Mouse (Mus musculus): ENCODE results near the gene Cmtm4. TPM values are rescaled to one million over a fixed set of nuclear protein-coding genes. Genes with fewer than 3 reads are reported as not detected.

Gene Cmtm4
- polyA plus RNA-seq, 1 experiment from 2014 or later, result 3.6 TPM

DNA sequence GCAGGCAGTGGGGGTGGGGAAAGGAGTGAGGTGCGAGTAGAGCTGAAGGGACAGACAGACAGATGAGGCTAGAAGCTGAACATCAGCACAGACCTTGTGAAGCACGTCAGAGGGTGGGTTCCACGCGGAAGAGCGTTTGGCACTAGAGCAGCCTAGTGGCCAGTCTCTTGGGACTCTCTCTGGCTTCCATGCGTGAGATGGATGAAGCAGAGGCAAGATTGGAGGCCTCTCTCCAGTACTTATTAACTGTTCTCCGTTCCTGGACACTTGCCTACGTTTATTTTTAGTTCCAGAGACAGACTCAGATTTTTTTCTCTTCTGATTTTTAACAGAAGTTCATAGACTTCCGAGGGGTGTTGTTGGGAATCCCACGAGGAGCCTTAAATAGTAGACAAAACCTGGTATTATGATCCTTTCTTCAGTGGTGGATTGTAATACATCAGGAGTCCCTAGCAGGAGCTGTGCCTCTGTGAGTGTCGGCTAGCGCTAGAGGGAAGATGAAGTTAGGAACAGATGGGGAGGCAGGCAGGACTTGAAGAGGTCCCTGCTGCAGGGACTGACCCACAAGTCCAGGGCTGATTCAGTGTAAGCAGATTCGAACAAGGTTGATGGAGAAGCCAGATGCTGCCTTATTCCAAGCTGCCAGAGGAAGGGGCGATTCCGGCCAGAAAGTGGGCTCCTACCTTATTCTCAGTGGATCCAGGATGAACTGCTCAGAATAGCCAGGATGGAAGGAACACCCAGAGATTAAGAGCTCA, 10.0 kb upstream of the Cmtm4 start:
- Histone ChIP-seq H3K4me1 (ENCODE audit: control insufficient read depth, insufficient read depth, low read length) (no peaks in the 10 kb centered on the region), H3K4me3 (replicated peaks; ENCODE audit: low read depth, low read length) (no peak overlapping the region), H3K4me2 (ENCODE audit: low read length) (no peak overlapping the region), H3K9ac (replicated peaks; ENCODE audit: low read length) (no peak overlapping the region), H3K36me3 (ENCODE audit: control insufficient read depth, insufficient read depth, low read length) (no peaks in the 10 kb centered on the region), H3K9me3 (ENCODE audit: control insufficient read depth, low read length) (no peaks in the 10 kb centered on the region), H3K27ac (replicated peaks; ENCODE audit: low read depth, low read length) (no peak overlapping the region), H3K27me3 (ENCODE audit: control insufficient read depth, insufficient read depth, low read length) (no peaks in the 10 kb centered on the region)
- WGBS, result 83% methylated on average over 15 of the region's 15 CpGs
- no peak for DNase-seq
- ATAC-seq (ENCODE audit: low FRiP score, low TSS enrichment), result no peak

DNA sequence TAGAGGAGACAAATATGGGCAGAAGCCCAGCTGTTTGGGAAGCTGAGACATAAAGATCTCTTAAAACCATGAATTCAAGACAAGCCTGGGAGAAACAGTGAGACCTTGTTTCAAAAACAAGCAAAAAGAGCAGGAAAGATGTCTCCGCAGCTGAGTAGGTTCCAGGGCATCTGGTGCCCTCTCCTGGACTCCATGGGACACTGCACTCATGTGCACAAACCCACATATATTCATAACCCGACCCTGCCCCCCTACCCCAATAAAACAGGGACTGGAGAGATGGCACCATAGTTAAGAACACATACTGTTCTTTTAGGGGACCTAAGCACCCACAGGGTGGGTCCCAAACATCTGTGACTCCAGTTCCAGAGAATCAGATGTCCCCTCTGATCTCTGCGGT, 8.0 kb upstream of the Cmtm4 start:
- no peak overlapping the region for H3K4me3 ChIP-seq (replicated peaks; ENCODE audit: low read depth, low read length)
- no peaks in the 10 kb centered on the region for H3K9me3 ChIP-seq (ENCODE audit: control insufficient read depth, low read length)
- 72% methylated on average over 3 of the region's 3 CpGs for WGBS
- no peak for ATAC-seq (ENCODE audit: low FRiP score, low TSS enrichment)
- no peak for DNase-seq
- H3K27me3 ChIP-seq (ENCODE audit: control insufficient read depth, insufficient read depth, low read length), result no peaks in the 10 kb centered on the region
- no peak overlapping the region for H3K9ac ChIP-seq (replicated peaks; ENCODE audit: low read length)
- no peaks in the 10 kb centered on the region for H3K4me1 ChIP-seq (ENCODE audit: control insufficient read depth, insufficient read depth, low read length)
- no peak overlapping the region for H3K4me2 ChIP-seq (ENCODE audit: low read length)
- no peaks in the 10 kb centered on the region for H3K36me3 ChIP-seq (ENCODE audit: control insufficient read depth, insufficient read depth, low read length)
- H3K27ac ChIP-seq (replicated peaks; ENCODE audit: low read depth, low read length), result no peak overlapping the region

DNA sequence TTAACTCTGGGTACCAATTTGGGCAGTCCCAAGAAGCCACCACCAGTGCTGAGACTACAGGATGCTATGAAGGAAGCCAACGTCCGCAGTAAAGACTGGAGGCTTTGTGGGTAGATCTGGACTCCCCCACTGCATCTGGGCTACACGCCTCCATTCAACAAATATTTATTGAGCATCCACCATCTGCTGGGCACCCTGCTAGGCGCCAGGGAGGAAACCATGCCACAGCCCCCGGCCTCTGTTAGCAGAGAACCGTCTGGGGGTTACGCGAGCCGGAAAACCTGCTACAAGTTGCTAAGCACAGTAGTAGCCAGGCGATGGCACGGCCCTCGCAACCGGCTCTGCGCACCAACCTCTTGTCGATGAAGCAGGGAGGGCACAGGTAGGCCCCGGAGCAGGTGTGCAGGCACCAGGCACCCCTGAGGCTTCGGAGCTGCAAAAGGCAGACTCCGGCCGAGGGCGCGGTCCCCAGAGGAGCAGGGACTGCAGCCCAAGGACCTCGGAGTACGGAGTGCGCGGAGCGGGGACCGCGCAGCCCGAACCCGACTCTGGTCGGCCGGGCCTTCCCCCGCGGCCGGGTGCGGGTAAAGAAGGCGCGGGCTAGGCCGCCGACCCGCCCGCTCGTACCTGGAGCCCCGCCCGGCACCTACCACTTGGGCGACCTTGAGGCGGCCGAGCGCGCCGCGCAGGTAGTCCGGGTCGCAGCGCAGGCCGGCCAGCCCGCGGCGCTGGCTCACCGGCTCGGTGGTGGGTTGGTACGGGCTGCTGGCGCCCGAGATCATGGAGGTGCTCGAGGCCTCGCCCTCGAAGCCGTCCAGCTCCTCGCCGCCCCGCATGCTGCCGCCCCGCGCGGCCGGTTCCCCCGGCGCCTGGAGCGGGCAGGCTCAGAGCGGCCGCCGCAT, 555 bp downstream of the Cmtm4 start:
- Histone ChIP-seq H3K9me3 (ENCODE audit: control insufficient read depth, low read length) (no peaks in the 10 kb centered on the region), H3K4me3 (replicated peaks; ENCODE audit: low read depth, low read length) (peak overlapping the region; percentile 74), H3K4me2 (ENCODE audit: low read length) (peak overlapping the region; percentile 85), H3K4me1 (ENCODE audit: control insufficient read depth, insufficient read depth, low read length) (peaks cover 13% of the 10 kb centered on the region), H3K27ac (replicated peaks; ENCODE audit: low read depth, low read length) (peak overlapping the region; percentile 82), H3K9ac (replicated peaks; ENCODE audit: low read length) (peak overlapping the region; percentile 87), H3K36me3 (ENCODE audit: control insufficient read depth, insufficient read depth, low read length) (no peaks in the 10 kb centered on the region), H3K27me3 (ENCODE audit: control insufficient read depth, insufficient read depth, low read length) (no peaks in the 10 kb centered on the region)
- WGBS, result under 1% methylated on average over 75 of the region's 82 CpGs
- peak; percentile 77 for ATAC-seq (ENCODE audit: low FRiP score, low TSS enrichment)
- DNase-seq, result peak; percentile 65

DNA sequence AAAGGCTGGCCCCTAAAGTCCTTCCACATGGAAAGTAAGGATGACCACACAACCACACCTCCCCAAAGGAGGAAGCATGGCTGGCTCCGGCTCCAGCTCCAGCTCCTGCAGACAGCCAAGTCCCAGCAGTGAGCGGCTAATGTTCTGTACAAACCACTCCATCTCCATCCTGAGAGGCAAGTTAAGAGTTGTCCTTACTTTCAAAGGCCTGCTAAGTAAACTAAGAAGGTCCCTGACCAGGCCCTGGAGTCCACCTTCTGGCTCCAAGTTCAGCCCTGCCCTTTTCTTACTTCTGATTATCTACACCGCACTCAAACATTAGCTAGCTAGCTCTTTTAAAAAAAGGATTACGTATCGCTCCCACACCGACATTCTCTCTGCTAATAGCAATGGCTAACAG, 1.8 kb downstream of the Cmtm4 start:
- no peak overlapping the region for H3K27ac ChIP-seq (replicated peaks; ENCODE audit: low read depth, low read length)
- no peaks in the 10 kb centered on the region for H3K36me3 ChIP-seq (ENCODE audit: control insufficient read depth, insufficient read depth, low read length)
- H3K4me3 ChIP-seq (replicated peaks; ENCODE audit: low read depth, low read length), result no peak overlapping the region
- DNase-seq (no peak), ATAC-seq (ENCODE audit: low FRiP score, low TSS enrichment) (no peak)
- H3K4me2 ChIP-seq (ENCODE audit: low read length), result peak overlapping the region; percentile 85
- WGBS, result 81% methylated on average over 6 of the region's 6 CpGs
- no peaks in the 10 kb centered on the region for H3K27me3 ChIP-seq (ENCODE audit: control insufficient read depth, insufficient read depth, low read length)
- H3K9ac ChIP-seq (replicated peaks; ENCODE audit: low read length), result no peak overlapping the region
- H3K9me3 ChIP-seq (ENCODE audit: control insufficient read depth, low read length), result no peaks in the 10 kb centered on the region
- H3K4me1 ChIP-seq (ENCODE audit: control insufficient read depth, insufficient read depth, low read length), result peaks cover 13% of the 10 kb centered on the region

DNA sequence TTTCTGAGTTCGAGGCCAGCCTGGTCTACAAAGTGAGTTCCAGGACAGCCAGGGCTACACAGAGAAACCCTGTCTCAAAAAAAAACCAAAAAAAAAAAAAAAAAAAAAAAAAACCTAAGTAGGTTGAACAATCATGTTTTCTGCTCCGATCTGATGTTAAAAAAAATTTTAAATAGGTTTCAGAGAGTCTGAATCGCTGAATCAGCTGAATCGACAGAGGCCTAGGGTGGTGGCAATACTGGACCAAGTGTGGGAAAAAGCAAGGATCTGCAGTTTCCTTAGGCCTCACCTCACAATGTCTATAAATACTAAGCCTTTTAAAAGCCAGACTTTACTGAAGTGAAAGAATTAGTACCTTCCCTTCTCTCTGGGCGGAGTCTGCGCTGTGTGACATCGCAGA, 2.5 kb downstream of the Cmtm4 start:
- no peak overlapping the region for H3K4me2 ChIP-seq (ENCODE audit: low read length)
- H3K9me3 ChIP-seq (ENCODE audit: control insufficient read depth, low read length), result no peaks in the 10 kb centered on the region
- H3K4me1 ChIP-seq (ENCODE audit: control insufficient read depth, insufficient read depth, low read length), result peaks cover 13% of the 10 kb centered on the region
- no peaks in the 10 kb centered on the region for H3K36me3 ChIP-seq (ENCODE audit: control insufficient read depth, insufficient read depth, low read length)
- no peak overlapping the region for H3K4me3 ChIP-seq (replicated peaks; ENCODE audit: low read depth, low read length)
- H3K27ac ChIP-seq (replicated peaks; ENCODE audit: low read depth, low read length), result no peak overlapping the region
- ATAC-seq (ENCODE audit: low FRiP score, low TSS enrichment) (no peak), DNase-seq (no peak)
- no peaks in the 10 kb centered on the region for H3K27me3 ChIP-seq (ENCODE audit: control insufficient read depth, insufficient read depth, low read length)
- 97% methylated on average over 7 of the region's 7 CpGs for WGBS
- no peak overlapping the region for H3K9ac ChIP-seq (replicated peaks; ENCODE audit: low read length)

DNA sequence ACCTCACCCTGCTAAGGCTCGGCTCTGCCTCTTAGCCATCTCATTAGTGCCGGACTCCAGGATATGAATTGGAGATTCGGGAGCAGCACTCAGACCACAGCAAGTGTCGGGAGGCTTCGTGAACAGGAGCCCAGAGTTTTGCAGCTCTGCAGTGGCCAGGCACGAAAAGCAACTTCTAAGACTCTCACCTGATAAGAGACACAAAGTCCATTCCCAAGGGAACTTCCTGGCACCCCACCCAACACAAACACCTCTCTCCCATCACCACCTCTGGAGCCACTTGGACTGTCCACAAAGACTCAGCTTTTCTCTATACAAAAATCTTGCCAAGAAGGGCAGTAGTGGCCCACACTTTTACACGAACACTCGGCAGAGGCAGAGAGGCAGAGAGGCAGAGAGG, 5.4 kb downstream of the Cmtm4 start:
- no peaks in the 10 kb centered on the region for H3K36me3 ChIP-seq (ENCODE audit: control insufficient read depth, insufficient read depth, low read length)
- no peaks in the 10 kb centered on the region for H3K9me3 ChIP-seq (ENCODE audit: control insufficient read depth, low read length)
- no peak overlapping the region for H3K27ac ChIP-seq (replicated peaks; ENCODE audit: low read depth, low read length)
- DNase-seq (no peak), ATAC-seq (ENCODE audit: low FRiP score, low TSS enrichment) (no peak)
- no peaks in the 10 kb centered on the region for H3K27me3 ChIP-seq (ENCODE audit: control insufficient read depth, insufficient read depth, low read length)
- 86% methylated on average over 8 of the region's 8 CpGs for WGBS
- H3K4me1 ChIP-seq (ENCODE audit: control insufficient read depth, insufficient read depth, low read length), result peaks cover 32% of the 10 kb centered on the region
- no peak overlapping the region for H3K9ac ChIP-seq (replicated peaks; ENCODE audit: low read length)
- H3K4me3 ChIP-seq (replicated peaks; ENCODE audit: low read depth, low read length), result no peak overlapping the region
- H3K4me2 ChIP-seq (ENCODE audit: low read length), result no peak overlapping the region

DNA sequence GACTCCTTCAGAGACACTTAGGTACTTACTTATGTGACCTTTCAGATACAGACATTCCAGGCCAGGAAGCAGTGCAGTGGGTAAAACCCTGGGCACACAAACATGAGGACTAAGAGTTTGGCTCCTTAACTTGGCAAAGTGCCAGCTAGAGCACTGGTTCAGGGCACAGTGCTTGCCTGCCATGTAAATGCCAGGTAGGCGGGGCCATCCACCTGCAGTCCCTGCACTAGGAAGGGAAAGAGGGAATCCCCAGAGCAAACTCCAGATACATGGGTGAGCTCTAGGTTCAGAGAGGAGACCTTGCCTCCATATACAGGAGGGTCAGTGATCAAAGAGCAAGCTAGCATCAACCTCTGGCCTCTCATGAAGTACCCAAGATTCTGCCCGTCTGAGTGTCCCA, 7.6 kb downstream of the Cmtm4 start:
- Histone ChIP-seq H3K27me3 (ENCODE audit: control insufficient read depth, insufficient read depth, low read length) (no peaks in the 10 kb centered on the region), H3K4me2 (ENCODE audit: low read length) (no peak overlapping the region), H3K36me3 (ENCODE audit: control insufficient read depth, insufficient read depth, low read length) (no peaks in the 10 kb centered on the region), H3K9me3 (ENCODE audit: control insufficient read depth, low read length) (no peaks in the 10 kb centered on the region), H3K4me1 (ENCODE audit: control insufficient read depth, insufficient read depth, low read length) (peaks cover 22% of the 10 kb centered on the region), H3K27ac (replicated peaks; ENCODE audit: low read depth, low read length) (no peak overlapping the region), H3K9ac (replicated peaks; ENCODE audit: low read length) (no peak overlapping the region), H3K4me3 (replicated peaks; ENCODE audit: low read depth, low read length) (no peak overlapping the region)
- 87% methylated on average over 2 of the region's 2 CpGs for WGBS
- ATAC-seq (ENCODE audit: low FRiP score, low TSS enrichment) (no peak), DNase-seq (peak; percentile 24)

DNA sequence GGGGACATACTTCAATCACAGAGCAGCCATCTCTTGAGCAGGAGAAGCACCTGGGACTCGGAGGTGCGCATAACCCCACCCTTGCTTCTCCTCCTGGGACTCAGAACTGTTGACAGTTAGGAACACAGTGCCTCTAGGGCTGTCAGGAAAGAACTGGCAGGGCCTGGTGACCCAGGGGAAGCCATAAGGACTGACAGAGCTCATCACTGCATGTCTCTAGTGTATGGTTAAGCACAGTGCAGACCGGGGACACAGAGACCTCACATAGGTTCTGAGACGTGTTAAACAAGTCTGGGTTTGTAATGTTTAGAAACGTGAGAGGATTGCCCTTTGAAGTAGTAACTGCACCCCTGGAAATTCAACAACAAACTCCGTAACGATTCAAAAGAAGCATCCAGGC, 8.1 kb downstream of the Cmtm4 start:
- 74% methylated on average over 7 of the region's 7 CpGs for WGBS
- Histone ChIP-seq H3K9me3 (ENCODE audit: control insufficient read depth, low read length) (no peaks in the 10 kb centered on the region), H3K4me1 (ENCODE audit: control insufficient read depth, insufficient read depth, low read length) (peaks cover 25% of the 10 kb centered on the region), H3K4me2 (ENCODE audit: low read length) (no peak overlapping the region), H3K4me3 (replicated peaks; ENCODE audit: low read depth, low read length) (no peak overlapping the region), H3K27ac (replicated peaks; ENCODE audit: low read depth, low read length) (no peak overlapping the region), H3K27me3 (ENCODE audit: control insufficient read depth, insufficient read depth, low read length) (no peaks in the 10 kb centered on the region), H3K36me3 (ENCODE audit: control insufficient read depth, insufficient read depth, low read length) (no peaks in the 10 kb centered on the region), H3K9ac (replicated peaks; ENCODE audit: low read length) (no peak overlapping the region)
- DNase-seq, result no peak
- no peak for ATAC-seq (ENCODE audit: low FRiP score, low TSS enrichment)
